ENCODE assay signal across 19 mouse cellular contexts in the genomic region with DNA sequence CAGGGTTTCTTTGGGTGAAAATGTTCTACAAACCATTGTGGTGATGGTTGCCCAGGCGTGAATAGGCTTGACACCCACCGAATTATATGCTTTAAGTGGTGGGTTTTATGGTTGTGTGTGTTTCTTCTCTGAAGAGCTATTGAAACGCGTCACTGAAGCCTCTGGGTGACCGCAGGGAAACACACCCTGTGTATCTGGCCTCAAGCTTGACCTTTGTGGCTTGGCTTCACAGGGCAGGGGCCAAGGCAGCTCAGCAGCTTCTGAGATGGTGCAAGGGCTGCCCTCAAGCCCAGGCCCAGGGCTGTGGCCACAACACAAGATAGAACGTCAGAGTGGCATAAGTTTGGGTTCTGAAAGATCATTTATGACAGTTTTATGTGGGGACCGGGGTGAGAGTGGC.
A peak's percentile ranks its signal among the peaks of the same experiment; 100 is the strongest.
DNase-seq lines count a peak whose midpoint lies in the region; ATAC-seq and TF ChIP-seq lines count a peak whose summit lies in the region.
"Had no signal": no experiment of that assay in that cellular context is flagged by ENCODE, and none has a peak within 500 bp of the region (broad histone marks: within the 10 kb centered on the region; RNA-seq: fewer than 3 reads in every experiment).

No protein-coding gene starts in this region.

- DNase-seq in kidney, adult 2 months, result peak; percentile 7
- no peak for DNase-seq in kidney, postnatal 25 days
- DNase-seq in ovary, adult 18-20 months (ENCODE audit: low spot score), result peak; percentile 17
- no peak for DNase-seq in ovary, postnatal 10 days (ENCODE audit: low spot score)
- no peak for DNase-seq in limb, embryonic 10.5 days (ENCODE audit: low spot score)
- no peak for DNase-seq in layer of hippocampus, postnatal 14 days (ENCODE audit: low spot score in 2 of 2)
- DNase-seq: cerebellum, adult 8-10 months; gastrocnemius, postnatal 10 days; liver had no signal

- no peak overlapping the region for H3K27ac ChIP-seq in kidney, adult 2 months (ENCODE audit: insufficient read depth, low read depth, low read length)
- H3K27ac ChIP-seq in limb, embryonic 10.5 days, result peak overlapping the region; percentile 42
- no peak overlapping the region for H3K27ac ChIP-seq in forebrain, embryonic 13.5 days
- H3K27ac ChIP-seq: embryonic facial prominence, embryonic 15.5 days; hindbrain, embryonic 13.5 days; left cerebral cortex, adult 2 months; liver, embryonic 15.5 days; midbrain, embryonic 13.5 days; neural tube, embryonic 12.5 days had no signal

- H3K4me3 ChIP-seq in kidney, adult 2 months (ENCODE audit: insufficient read depth, low read depth, low read length), result no peak overlapping the region
- no peak overlapping the region for H3K4me3 ChIP-seq in limb, embryonic 10.5 days
- no peak overlapping the region for H3K4me3 ChIP-seq in forebrain, embryonic 13.5 days
- H3K4me3 ChIP-seq: embryonic facial prominence, embryonic 15.5 days; heart, embryonic 12.5 days; hindbrain, embryonic 13.5 days; left cerebral cortex, adult 2 months; liver, embryonic 15.5 days; midbrain, embryonic 13.5 days; neural tube, embryonic 12.5 days had no signal

- no peak for TF ChIP-seq CTCF in kidney, adult 2 months (conservative IDR thresholded peaks at IDR 0.05; ENCODE audit: insufficient read depth, insufficient read length, low read depth, low read length)

- no peaks in the 10 kb centered on the region for H3K36me3 ChIP-seq in kidney, adult 2 months (ENCODE audit: control insufficient read depth, insufficient read depth, low read length)
- no peaks in the 10 kb centered on the region for H3K36me3 ChIP-seq in limb, embryonic 10.5 days
- no peaks in the 10 kb centered on the region for H3K36me3 ChIP-seq in forebrain, embryonic 13.5 days (ENCODE audit: poor library complexity, severe bottlenecking)
- H3K36me3 ChIP-seq: embryonic facial prominence, embryonic 15.5 days; heart, embryonic 12.5 days; hindbrain, embryonic 13.5 days; liver, embryonic 15.5 days; midbrain, embryonic 13.5 days; neural tube, embryonic 12.5 days had no signal

- no peaks in the 10 kb centered on the region for H3K9me3 ChIP-seq in limb, embryonic 10.5 days (replicated peaks)
- H3K9me3 ChIP-seq in forebrain, embryonic 13.5 days (replicated peaks), result no peaks in the 10 kb centered on the region
- H3K9me3 ChIP-seq: embryonic facial prominence, embryonic 15.5 days; heart, embryonic 12.5 days; hindbrain, embryonic 13.5 days; liver, embryonic 15.5 days; megakaryocyte, embryonic 14.5 days; midbrain, embryonic 13.5 days; neural tube, embryonic 12.5 days had no signal

- H3K27me3 ChIP-seq in kidney, adult 2 months (replicated peaks; ENCODE audit: control insufficient read depth, insufficient read depth, low read length), result no peaks in the 10 kb centered on the region
- peaks cover 50% of the 10 kb centered on the region for H3K27me3 ChIP-seq in limb, embryonic 10.5 days (ENCODE audit: low read depth, poor library complexity, severe bottlenecking)
- H3K27me3 ChIP-seq in forebrain, embryonic 13.5 days, result no peaks in the 10 kb centered on the region
- H3K27me3 ChIP-seq: embryonic facial prominence, embryonic 15.5 days; midbrain, embryonic 13.5 days; neural tube, embryonic 12.5 days had no signal

- no peaks in the 10 kb centered on the region for H3K4me1 ChIP-seq in kidney, adult 2 months (ENCODE audit: control insufficient read depth, insufficient read depth, low read length)
- H3K4me1 ChIP-seq in limb, embryonic 10.5 days, result peaks cover 73% of the 10 kb centered on the region
- H3K4me1 ChIP-seq in forebrain, embryonic 13.5 days, result peaks cover 17% of the 10 kb centered on the region

- no peak overlapping the region for H3K4me2 ChIP-seq in forebrain, embryonic 13.5 days
- H3K4me2 ChIP-seq: embryonic facial prominence, embryonic 15.5 days; heart, embryonic 12.5 days; hindbrain, embryonic 13.5 days; liver, embryonic 15.5 days; midbrain, embryonic 13.5 days; neural tube, embryonic 12.5 days had no signal

- no peak overlapping the region for H3K9ac ChIP-seq in forebrain, embryonic 13.5 days
- H3K9ac ChIP-seq: embryonic facial prominence, embryonic 15.5 days; heart, embryonic 12.5 days; hindbrain, embryonic 13.5 days; liver, embryonic 15.5 days; midbrain, embryonic 13.5 days; neural tube, embryonic 12.5 days had no signal

- 70% methylated on average over 7 of the region's 7 CpGs for WGBS in kidney, adult 2 months
- WGBS in limb, embryonic 10.5 days, result 71% methylated on average over 7 of the region's 7 CpGs
- 86% methylated on average over 7 of the region's 7 CpGs for WGBS in forebrain, embryonic 13.5 days

- no peak for ATAC-seq in forebrain, embryonic 13.5 days
- ATAC-seq: forebrain, embryonic 16.5 days; midbrain, embryonic 13.5 days had no signal

- TF ChIP-seq POLR2A in kidney, adult 2 months (IDR thresholded peaks at IDR 0.05; ENCODE audit: low read depth, low read length), result no peak

Comparison
In these comparisons a context has a peak if more than half of its experiments do, and no peak if none do; other contexts are left out.
1. DNase-seq: peak in kidney, adult 2 months (single experiment) and ovary, adult 18-20 months (single experiment); none in kidney, postnatal 25 days (0 of 2), ovary, postnatal 10 days (single experiment), limb, embryonic 10.5 days (single experiment) and layer of hippocampus, postnatal 14 days (0 of 2).